Mouse (Mus musculus) liver, adult 2 months (tissue): ENCODE measurements around the gene Mpdu1.

Experiments used
- CTCF ChIP-seq: fragments of 200-500 bp; IDR thresholded peaks from 2 replicates; pipeline ENCODE4 v1.5.1; 2011; ENCODE audit warnings: low read depth, low read length, control low read depth
- POLR2A ChIP-seq: fragments of 200-500 bp; IDR thresholded peaks from 2 replicates; pipeline ENCODE4 v1.6.1; 2011; ENCODE audit warnings: low read length, control low read depth; ENCODE audit not compliant: insufficient read depth; ENCODE audit errors: extremely low read depth

- TF ChIP-seq CTCF, result no peak
- TF ChIP-seq POLR2A, result peak; percentile 86
These were observed 19.1 kb upstream of the Mpdu1 start, which contains the start of gene Senp3 for GRCm38 (mm10) chr11:69681314-69682208.
